Mouse (Mus musculus) adrenal gland, adult 2 months (tissue): ENCODE measurements around the gene Erbb4. TPM values are rescaled to one million over a fixed set of nuclear protein-coding genes. Genes with fewer than 3 reads are reported as not detected.

ENCODE experiments used
- DNase-seq: peaks from one replicate; pipeline ENCODE4 v3.0.0; 2021
- polyA plus RNA-seq: library from polyadenylated mRNA; depleted of rRNA; stranded (reverse); fragments of >200 nt; gene quantifications from 2 replicates; pipeline ENCODE4 v1.2.3, GENCODE M21; 2012
- total RNA-seq, 2 experiments: library from RNA; stranded (reverse); gene quantifications; 2 replicates each; pipeline ENCODE4 v1.2.3; 2021

Erbb4 gene
- total and polyA plus RNA-seq, 3 experiments = 0.19 to 1.8 (median 0.38) TPM

GRCm38 (mm10) chr1:68089623-68090022 lies 1018.2 kb downstream of the Erbb4 start:
- DNase-seq = no peak

- no peak for DNase-seq
Measured at GRCm38 (mm10) chr1:68056494-68056893, 1051.4 kb downstream of the Erbb4 start.

- no peak for DNase-seq
Measured at GRCm38 (mm10) chr1:68054715-68055114, 1053.1 kb downstream of the Erbb4 start.

GRCm38 (mm10) chr1:68049856-68050255 lies 1058.0 kb downstream of the Erbb4 start:
- DNase-seq = no peak

GRCm38 (mm10) chr1:68047139-68047538 lies 1060.7 kb downstream of the Erbb4 start:
- no peak for DNase-seq

GRCm38 (mm10) chr1:68046551-68046970 lies 1061.3 kb downstream of the Erbb4 start:
- DNase-seq = no peak

- no peak for DNase-seq
Measured at GRCm38 (mm10) chr1:68024086-68024940, 1083.5 kb downstream of the Erbb4 start.

GRCm38 (mm10) chr1:68020020-68020419 lies 1087.8 kb downstream of the Erbb4 start:
- no peak for DNase-seq

GRCm38 (mm10) chr1:68019618-68020017 lies 1088.2 kb downstream of the Erbb4 start:
- DNase-seq = no peak
